Mouse (Mus musculus) cerebellum, adult 2 months (tissue): ENCODE data around the gene Cdca8.

Experiments used
- CTCF ChIP-seq: fragments of 200-500 bp; IDR thresholded peaks from 2 replicates; pipeline ENCODE4 v1.5.1; 2011; ENCODE audit warnings: low read depth, mild to moderate bottlenecking, control low read depth, low read length, moderate library complexity, borderline replicate concordance; ENCODE audit not compliant: insufficient read depth
- POLR2A ChIP-seq: fragments of 200-500 bp; IDR thresholded peaks from 2 replicates; pipeline ENCODE4 v1.6.1; 2011; ENCODE audit warnings: low read length, control low read depth, borderline replicate concordance; ENCODE audit not compliant: insufficient read depth

DNA sequence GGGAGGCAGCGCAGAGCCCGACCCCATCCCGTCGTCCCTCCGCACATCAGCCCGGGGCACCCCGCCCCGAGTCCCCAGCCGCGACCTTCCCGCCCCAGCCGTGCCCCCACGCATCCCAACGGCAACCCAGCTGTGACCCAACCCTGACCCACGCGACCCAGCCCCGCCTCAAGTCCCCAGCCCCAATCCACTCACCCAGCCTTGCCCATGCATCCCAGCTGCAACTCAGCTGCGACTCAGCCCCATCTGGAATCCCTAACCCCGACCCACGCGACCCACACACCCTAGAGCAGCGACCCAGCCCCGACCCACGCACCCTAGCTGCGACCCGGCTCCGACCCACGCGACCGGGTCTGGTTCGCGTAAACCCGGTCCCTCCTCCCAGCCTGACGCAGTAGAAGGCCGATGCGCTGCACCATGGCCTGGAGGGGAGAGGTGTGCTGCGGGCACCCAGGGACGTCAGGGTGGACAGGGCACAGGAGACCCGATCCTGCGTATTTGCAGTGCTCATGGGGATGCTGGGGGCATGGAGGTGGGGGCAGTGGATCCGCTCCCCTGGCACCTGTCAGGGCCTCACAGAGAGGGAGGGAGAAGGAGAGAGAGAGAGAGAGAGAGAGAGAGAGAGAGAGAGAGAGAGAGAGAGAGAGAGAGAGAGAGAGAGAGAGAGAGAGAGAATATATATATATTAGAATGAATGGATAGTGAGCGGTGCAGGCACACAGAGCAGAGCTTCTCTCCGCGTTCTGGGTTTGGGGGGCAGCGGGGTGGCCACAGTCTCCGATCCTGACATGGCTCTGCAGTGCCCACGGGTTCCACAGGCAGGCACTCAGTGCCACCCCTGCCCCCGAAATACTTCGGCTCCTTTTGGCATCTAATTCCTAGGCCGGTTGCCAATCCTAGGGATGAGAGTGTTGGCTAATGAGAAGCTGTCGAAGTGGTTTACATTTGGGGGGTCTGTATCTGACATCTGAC lies 47.9 kb upstream of the Cdca8 start:
- TF ChIP-seq CTCF (no peak), POLR2A (no peak)
